Mouse (Mus musculus) neural tube, embryonic 10.5 days (tissue): Measurements from ENCODE around the gene Amy2a2.
"Not testable (repeated sequence)": the region's sequence is repeated elsewhere in the genome, so short reads cannot be mapped to it uniquely, and the experiment has no call there.

Experiments used
- DNase-seq: peaks from one replicate; pipeline ENCODE4 v3.0.0-alpha.2; 2017; ENCODE audit warnings: low spot score; ENCODE audit errors: extremely low spot score

Amy2a2 gene

DNA sequence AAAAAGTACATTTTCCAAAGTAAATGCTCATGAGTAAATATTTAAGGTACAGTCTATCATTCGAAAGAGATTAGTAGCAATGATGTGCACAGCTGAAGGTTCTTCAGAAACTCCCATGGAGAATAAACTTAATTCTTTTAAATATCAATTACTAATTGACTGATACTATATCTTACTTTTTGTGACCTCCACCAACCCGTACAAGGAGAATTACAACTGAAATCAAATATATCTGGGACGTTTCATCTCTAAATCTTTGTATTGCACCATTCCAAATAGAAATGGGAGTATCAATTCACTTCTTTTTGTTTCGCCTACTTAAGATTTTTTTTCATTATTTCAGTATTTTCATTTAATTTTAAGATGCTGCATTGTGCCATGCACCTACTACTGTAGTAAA, at the start of gene Amy2a2:
Gene Amy2a2 (minus strand): TSS at position 101 of the 400 bp plus-strand sequence.
- not testable (repeated sequence) for DNase-seq

DNA sequence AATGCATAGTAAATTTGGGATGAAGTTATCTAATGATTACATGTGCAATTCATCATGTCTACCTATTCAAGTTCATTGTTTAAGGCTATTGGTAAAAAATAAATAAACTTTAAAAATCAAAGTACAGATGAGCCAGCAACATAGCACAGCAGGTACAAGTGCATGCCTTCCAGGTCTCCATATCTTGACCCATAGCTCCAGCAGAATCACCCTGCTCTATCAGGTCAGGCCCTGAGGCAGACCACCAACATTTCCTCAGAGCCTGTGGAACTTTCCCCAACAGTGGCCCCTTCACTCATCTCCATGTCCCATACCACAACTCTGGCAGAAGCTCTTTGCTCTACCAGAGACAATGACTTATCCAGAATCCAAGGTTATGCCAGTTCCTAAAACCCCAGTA, 11.0 kb downstream of the Amy2a2 start:
- DNase-seq, result not testable (repeated sequence)

GRCm38 (mm10) chr3:113323952-113324351, 32.5 kb downstream of the Amy2a2 start, which contains the start of gene Amy2a3:
TSS of gene Amy2a3 (minus strand) at chr3:113324052.
- not testable (repeated sequence) for DNase-seq

GRCm38 (mm10) chr3:113312937-113313336, 43.5 kb downstream of the Amy2a2 start:
- not testable (repeated sequence) for DNase-seq
